Mouse (Mus musculus) neural tube, embryonic 12.5 days (tissue): ENCODE measurements at regions not wholly inside any gene's neighbourhood (a gene's known extent, or its start where the extent isn't known, plus 50 kb on each side); places are given as distances from the start of the nearest gene placed in this dataset.

ENCODE experiments used
- ATAC-seq: fragments of 200-750 bp; cut with Nextera tagmentation; 2 replicates; pipeline ENCODE4 v1.8.0; 2017; ENCODE audit warnings: low read depth, mild to moderate bottlenecking, moderate TSS enrichment, moderate library complexity; ENCODE audit not compliant: low FRiP score
- H3K27ac ChIP-seq: fragments of 300-500 bp; sonication (generic); 2 replicates; pipeline ENCODE4 v1.5.1; 2016
- H3K27me3 ChIP-seq: fragments of 300-500 bp; sonication (generic); replicated peaks from 2 replicates; pipeline ENCODE4 v1.6.1; 2016; ENCODE audit warnings: mild to moderate bottlenecking
- H3K36me3 ChIP-seq: fragments of 300-500 bp; sonication (generic); 2 replicates; pipeline ENCODE4 v1.6.1; 2016; ENCODE audit warnings: mild to moderate bottlenecking
- H3K4me1 ChIP-seq: fragments of 300-500 bp; sonication (generic); 2 replicates; pipeline ENCODE4 v1.6.1; 2016
- H3K4me2 ChIP-seq: fragments of 300-500 bp; sonication (generic); replicated peaks from 2 replicates; pipeline ENCODE4 v1.6.1; 2016; ENCODE audit warnings: mild to moderate bottlenecking
- H3K4me3 ChIP-seq: fragments of 300-500 bp; sonication (generic); 2 replicates; pipeline ENCODE4 v1.5.1; 2016
- H3K9ac ChIP-seq: fragments of 300-500 bp; sonication (generic); 2 replicates; pipeline ENCODE4 v1.6.1; 2016; ENCODE audit warnings: mild to moderate bottlenecking
- H3K9me3 ChIP-seq: fragments of 300-500 bp; sonication (generic); 2 replicates; pipeline ENCODE4 v1.6.1; 2016; ENCODE audit warnings: mild to moderate bottlenecking
- WGBS: fragments of 180-500 bp; shearing (Covaris S2); methylation state at CpG from one replicate; pipeline ENCODE4 v1.1.7; 2016; 5-methylcytosine and 5-hydroxymethylcytosine counted together

- no peak overlapping the region for H3K9ac ChIP-seq
These were observed 52.0 kb upstream of the 4930432M17Rik start for GRCm38 (mm10) chr3:121618561-121618960.

GRCm38 (mm10) chr3:121618161-121618560 is 52.4 kb upstream of the 4930432M17Rik start:
- Histone ChIP-seq H3K4me2 (no peak overlapping the region), H3K4me1 (no peaks in the 10 kb centered on the region), H3K36me3 (no peaks in the 10 kb centered on the region), H3K27ac (no peak overlapping the region), H3K9ac (no peak overlapping the region), H3K4me3 (no peak overlapping the region), H3K9me3 (no peaks in the 10 kb centered on the region), H3K27me3 (no peaks in the 10 kb centered on the region)
- no peak for ATAC-seq
- 91% methylated on average over 2 of the region's 2 CpGs for WGBS

More at GRCm38 (mm10) chr3:121618561-121618960, 52.0 kb upstream of the 4930432M17Rik start:
- no peak overlapping the region for H3K4me3 ChIP-seq
- H3K36me3 ChIP-seq: no peaks in the 10 kb centered on the region
- H3K27me3 ChIP-seq: no peaks in the 10 kb centered on the region
- no peak for ATAC-seq
- no peak overlapping the region for H3K4me2 ChIP-seq
- 72% methylated on average over 2 of the region's 2 CpGs for WGBS
- H3K9me3 ChIP-seq: no peaks in the 10 kb centered on the region
- no peaks in the 10 kb centered on the region for H3K4me1 ChIP-seq
- H3K27ac ChIP-seq: no peak overlapping the region

GRCm38 (mm10) chr3:121617351-121617750 is 53.2 kb upstream of the 4930432M17Rik start:
- no peak overlapping the region for H3K4me2 ChIP-seq
- no peaks in the 10 kb centered on the region for H3K9me3 ChIP-seq
- ATAC-seq: no peak
- no peaks in the 10 kb centered on the region for H3K36me3 ChIP-seq
- no peak overlapping the region for H3K27ac ChIP-seq
- 78% methylated on average over 7 of the region's 7 CpGs for WGBS
- H3K9ac ChIP-seq: no peak overlapping the region
- no peak overlapping the region for H3K4me3 ChIP-seq
- H3K4me1 ChIP-seq: no peaks in the 10 kb centered on the region
- H3K27me3 ChIP-seq: no peaks in the 10 kb centered on the region

- no peaks in the 10 kb centered on the region for H3K36me3 ChIP-seq
- no peak for ATAC-seq
- H3K9ac ChIP-seq: no peak overlapping the region
- no peak overlapping the region for H3K27ac ChIP-seq
- no peaks in the 10 kb centered on the region for H3K27me3 ChIP-seq
- no peaks in the 10 kb centered on the region for H3K4me1 ChIP-seq
- H3K4me2 ChIP-seq: no peak overlapping the region
- H3K4me3 ChIP-seq: no peak overlapping the region
- WGBS: 80% methylated on average over 5 of the region's 5 CpGs
- H3K9me3 ChIP-seq: no peaks in the 10 kb centered on the region
These were observed 54.5 kb upstream of the 4930432M17Rik start for GRCm38 (mm10) chr3:121616075-121616474.

GRCm38 (mm10) chr3:121614741-121615140 is 55.8 kb upstream of the 4930432M17Rik start:
- Histone ChIP-seq H3K4me1 (peaks cover under 1% of the 10 kb centered on the region; the same call in 1 of the 2 replicates), H3K9me3 (no peaks in the 10 kb centered on the region), H3K4me3 (no peak overlapping the region), H3K27me3 (no peaks in the 10 kb centered on the region), H3K4me2 (no peak overlapping the region), H3K9ac (no peak overlapping the region), H3K27ac (no peak overlapping the region), H3K36me3 (no peaks in the 10 kb centered on the region)
- ATAC-seq: no peak
- WGBS: 77% methylated on average over 7 of the region's 7 CpGs

- Histone ChIP-seq H3K9me3 (no peaks in the 10 kb centered on the region), H3K36me3 (no peaks in the 10 kb centered on the region), H3K27ac (no peak overlapping the region), H3K9ac (no peak overlapping the region), H3K4me1 (peaks cover 11% of the 10 kb centered on the region), H3K4me3 (no peak overlapping the region), H3K27me3 (no peaks in the 10 kb centered on the region), H3K4me2 (no peak overlapping the region)
- 82% methylated on average over 3 of the region's 3 CpGs for WGBS
- no peak for ATAC-seq
These were observed 57.3 kb upstream of the 4930432M17Rik start for GRCm38 (mm10) chr3:121613224-121613623.

- H3K4me3 ChIP-seq: no peak overlapping the region
- no peak overlapping the region for H3K27ac ChIP-seq
- H3K36me3 ChIP-seq: no peaks in the 10 kb centered on the region
- H3K4me1 ChIP-seq: peaks cover 11% of the 10 kb centered on the region
- no peak for ATAC-seq
- H3K4me2 ChIP-seq: no peak overlapping the region
- no peaks in the 10 kb centered on the region for H3K9me3 ChIP-seq
- H3K9ac ChIP-seq: no peak overlapping the region
- H3K27me3 ChIP-seq: no peaks in the 10 kb centered on the region
- WGBS: 80% methylated on average over 7 of the region's 7 CpGs
These were observed 60.7 kb upstream of the 4930432M17Rik start for GRCm38 (mm10) chr3:121609845-121610244.

- H3K9me3 ChIP-seq: no peaks in the 10 kb centered on the region
- 33% methylated on average over 7 of the region's 7 CpGs for WGBS
- no peaks in the 10 kb centered on the region for H3K36me3 ChIP-seq
- H3K4me2 ChIP-seq: no peak overlapping the region
- H3K4me3 ChIP-seq: no peak overlapping the region
- no peak overlapping the region for H3K27ac ChIP-seq
- H3K27me3 ChIP-seq: no peaks in the 10 kb centered on the region
- peaks cover 11% of the 10 kb centered on the region for H3K4me1 ChIP-seq
- H3K9ac ChIP-seq: no peak overlapping the region
- no peak; the same call in 1 of the 2 replicates for ATAC-seq
These were observed 61.5 kb upstream of the 4930432M17Rik start for GRCm38 (mm10) chr3:121609090-121609489.

- Histone ChIP-seq H3K4me3 (no peak overlapping the region), H3K4me1 (peaks cover 16% of the 10 kb centered on the region), H3K36me3 (no peaks in the 10 kb centered on the region), H3K9me3 (no peaks in the 10 kb centered on the region), H3K4me2 (no peak overlapping the region), H3K27me3 (no peaks in the 10 kb centered on the region), H3K9ac (no peak overlapping the region), H3K27ac (no peak overlapping the region)
- 87% methylated on average over 6 of the region's 6 CpGs for WGBS
- ATAC-seq: no peak
These were observed 65.8 kb upstream of the 4930432M17Rik start for GRCm38 (mm10) chr3:121604737-121605136.

- Histone ChIP-seq H3K27me3 (no peaks in the 10 kb centered on the region), H3K4me1 (peaks cover 12% of the 10 kb centered on the region), H3K4me3 (no peak overlapping the region), H3K4me2 (no peak overlapping the region), H3K9me3 (no peaks in the 10 kb centered on the region), H3K27ac (no peak overlapping the region), H3K9ac (no peak overlapping the region), H3K36me3 (no peaks in the 10 kb centered on the region)
- WGBS: 89% methylated on average over 9 of the region's 9 CpGs
- ATAC-seq: no peak
These were observed 66.5 kb upstream of the 4930432M17Rik start for GRCm38 (mm10) chr3:121604081-121604480.

- Histone ChIP-seq H3K9me3 (no peaks in the 10 kb centered on the region), H3K9ac (no peak overlapping the region), H3K4me3 (no peak overlapping the region), H3K27ac (no peak overlapping the region), H3K4me1 (peaks cover 8% of the 10 kb centered on the region; the same call in 1 of the 2 replicates), H3K36me3 (no peaks in the 10 kb centered on the region), H3K27me3 (no peaks in the 10 kb centered on the region), H3K4me2 (no peak overlapping the region)
- ATAC-seq: no peak
- 93% methylated on average over 10 of the region's 10 CpGs for WGBS
These were observed 67.7 kb upstream of the 4930432M17Rik start for GRCm38 (mm10) chr3:121602826-121603370.

- Histone ChIP-seq H3K9ac (no peak overlapping the region), H3K36me3 (no peaks in the 10 kb centered on the region), H3K27me3 (no peaks in the 10 kb centered on the region), H3K9me3 (no peaks in the 10 kb centered on the region), H3K27ac (no peak overlapping the region), H3K4me3 (no peak overlapping the region), H3K4me2 (no peak overlapping the region), H3K4me1 (peaks cover 8% of the 10 kb centered on the region; the same call in 1 of the 2 replicates)
- WGBS: 65% methylated on average over 8 of the region's 8 CpGs
- ATAC-seq: no peak
These were observed 68.4 kb upstream of the 4930432M17Rik start for GRCm38 (mm10) chr3:121602082-121602561.

- Histone ChIP-seq H3K9ac (no peak overlapping the region), H3K36me3 (no peaks in the 10 kb centered on the region), H3K4me2 (no peak overlapping the region), H3K4me3 (no peak overlapping the region), H3K4me1 (peaks cover 8% of the 10 kb centered on the region; the same call in 1 of the 2 replicates), H3K9me3 (no peaks in the 10 kb centered on the region), H3K27me3 (no peaks in the 10 kb centered on the region), H3K27ac (no peak overlapping the region)
- ATAC-seq: no peak
- WGBS: 78% methylated on average over 10 of the region's 10 CpGs
These were observed 68.6 kb upstream of the Slc44a3 start for GRCm38 (mm10) chr3:121600841-121601240.
